Mouse (Mus musculus) bone marrow, adult 2 months (tissue): ENCODE measurements at regions not wholly inside any gene's neighbourhood (a gene's known extent, or its start where the extent isn't known, plus 50 kb on each side); places are given as distances from the start of the nearest gene placed in this dataset.

Experiments used
- CTCF ChIP-seq: fragments of 200-500 bp; IDR thresholded peaks from 2 replicates; pipeline ENCODE4 v1.5.1; 2011; ENCODE audit warnings: low read length, control low read depth; ENCODE audit not compliant: control insufficient read depth, insufficient read depth
- POLR2A ChIP-seq: fragments of 200-500 bp; IDR thresholded peaks from 2 replicates; pipeline ENCODE4 v1.6.1; 2011; ENCODE audit warnings: low read depth, mild to moderate bottlenecking, control low read depth, low read length, borderline replicate concordance; ENCODE audit not compliant: control insufficient read depth

DNA sequence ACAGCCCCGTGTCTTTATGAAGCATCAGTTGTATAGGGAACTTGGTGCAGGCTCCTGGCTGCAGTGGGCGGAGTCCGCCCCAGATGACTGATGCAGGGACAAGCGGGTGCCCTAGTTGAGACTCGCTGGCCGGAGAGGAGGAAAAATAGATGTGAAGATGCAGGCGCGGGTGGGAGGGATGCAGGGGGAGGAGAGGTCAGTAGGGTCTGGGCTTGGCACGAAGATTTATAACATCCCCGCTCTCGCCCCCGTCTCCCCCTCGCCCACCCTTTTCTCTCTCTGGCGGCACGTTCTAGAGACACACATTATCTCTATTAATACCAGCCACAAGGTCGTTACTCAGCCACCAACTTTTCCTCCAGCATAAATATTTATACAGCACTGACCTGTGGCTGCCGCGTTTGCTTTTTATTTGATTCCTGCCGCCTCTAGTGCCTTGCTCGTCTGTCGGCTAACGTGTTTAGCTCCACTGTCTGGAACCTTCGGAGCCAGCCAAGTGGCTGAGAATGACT lies 369.6 kb downstream of the Med13l start:
- no peak for TF ChIP-seq POLR2A
- TF ChIP-seq CTCF: no peak
